Mouse (Mus musculus) ES-Bruce4 (cell line): ENCODE measurements around the gene Tceal3.

ENCODE experiments used
- CTCF ChIP-seq: IDR thresholded peaks from one replicate; pipeline ENCODE4 v1.8.1; 2011; ENCODE audit warnings: low read depth, low read length
- EP300 ChIP-seq: IDR thresholded peaks from 2 replicates; pipeline ENCODE4 v1.6.1; 2011; ENCODE audit warnings: low read depth, low read length; ENCODE audit not compliant: insufficient read depth
- POLR2A ChIP-seq: IDR thresholded peaks from one replicate; pipeline ENCODE4 v1.8.1; 2011; ENCODE audit warnings: low read length; ENCODE audit not compliant: insufficient read depth

GRCm38 (mm10) chrX:136624905-136625569, 34.4 kb downstream of the Tceal3 start:
- no peak for TF ChIP-seq EP300
- no peak for TF ChIP-seq POLR2A
- peak; percentile 25 for TF ChIP-seq CTCF
